ENCODE assay signal across 24 mouse cellular contexts in genomic region chr11:61547710-61548109, GRCm38 (mm10). TPM values are rescaled to one million over a fixed set of nuclear protein-coding genes. Genes with fewer than 3 reads are reported as not detected.
"Had no signal": no experiment of that assay in that cellular context is flagged by ENCODE, and none has a peak within 500 bp of the region (broad histone marks: within the 10 kb centered on the region; RNA-seq: fewer than 3 reads in every experiment).

No protein-coding gene starts in this region.

- H3K27me3 ChIP-seq: heart, embryonic 13.5 days; heart, embryonic 15.5 days; hindbrain, embryonic 13.5 days; hindbrain, embryonic 15.5 days; kidney, embryonic 15.5 days; limb, embryonic 12.5 days; liver, embryonic 15.5 days had no signal

- H3K4me1 ChIP-seq: heart, embryonic 13.5 days; heart, embryonic 15.5 days; hindbrain, embryonic 13.5 days; limb, embryonic 10.5 days; liver, embryonic 13.5 days; liver, embryonic 15.5 days had no signal

- H3K27ac ChIP-seq: heart, adult 2 months; heart, embryonic 13.5 days; heart, embryonic 15.5 days; hindbrain, embryonic 13.5 days; hindbrain, embryonic 15.5 days; hindbrain, postnatal 0 days; kidney, embryonic 15.5 days; kidney, postnatal 0 days; limb, embryonic 10.5 days; limb, embryonic 12.5 days; liver, embryonic 13.5 days; liver, embryonic 15.5 days had no signal

- DNase-seq: gastrocnemius, postnatal 14 days; gastrocnemius, postnatal 36 days; heart, adult 11 months; heart, adult 2 months; heart, postnatal 14 days; heart, postnatal 36 days; kidney, adult 11 months; kidney, adult 2 months; kidney, adult 9 months; kidney, postnatal 25 days; kidney, postnatal 4 days; liver; liver, embryonic 13.5 days had no signal

- H3K4me3 ChIP-seq: heart, adult 2 months; heart, embryonic 13.5 days; heart, embryonic 15.5 days; hindbrain, embryonic 13.5 days; hindbrain, embryonic 15.5 days; kidney, embryonic 15.5 days; limb, embryonic 10.5 days; limb, embryonic 12.5 days; liver, embryonic 13.5 days; liver, embryonic 15.5 days had no signal

RNA-seq across cellular contexts. Expression of gene Epn2, which starts 31.8 kb away (rescaled TPM):
- total RNA-seq: hematopoietic stem cell, adult 5-6 weeks had no signal
